Mouse (Mus musculus) olfactory bulb, adult 2 months (tissue): ENCODE measurements around the gene Fam131b. TPM values are rescaled to one million over a fixed set of nuclear protein-coding genes. Genes with fewer than 3 reads are reported as not detected.
A peak's percentile ranks its signal among the peaks of the same experiment; 100 is the strongest.

ENCODE experiments used
- H3K27ac ChIP-seq: fragments of 200-500 bp; 2 replicates; pipeline ENCODE4 v1.5.1; 2012; ENCODE audit warnings: low read depth, low read length; ENCODE audit not compliant: insufficient read depth
- H3K4me1 ChIP-seq: fragments of 200-500 bp; 2 replicates; pipeline ENCODE4 v1.6.1; 2012; ENCODE audit warnings: low read length; ENCODE audit not compliant: control insufficient read depth, insufficient read depth
- H3K4me3 ChIP-seq: fragments of 200-500 bp; 2 replicates; pipeline ENCODE4 v1.5.1; 2012; ENCODE audit warnings: mild to moderate bottlenecking, low read depth, low read length, moderate library complexity; ENCODE audit not compliant: insufficient read depth
- CTCF ChIP-seq: fragments of 200-500 bp; IDR thresholded peaks from 2 replicates; pipeline ENCODE4 v1.5.1; 2012; ENCODE audit warnings: low read depth, mild to moderate bottlenecking, low read length, moderate library complexity; ENCODE audit not compliant: insufficient read depth
- POLR2A ChIP-seq: fragments of 200-500 bp; IDR thresholded peaks from 2 replicates; pipeline ENCODE4 v1.6.1; 2012; ENCODE audit warnings: mild to moderate bottlenecking, low read depth, low read length, moderate library complexity; ENCODE audit not compliant: insufficient read depth
- WGBS: fragments of 180-500 bp; shearing (Covaris S2); methylation state at CpG from one replicate; pipeline ENCODE4 v1.1.7; 2018; 5-methylcytosine and 5-hydroxymethylcytosine counted together
- polyA plus RNA-seq: library from polyadenylated mRNA; stranded (reverse); fragments of >200 nt; gene quantifications from 2 replicates; pipeline ENCODE4 v1.2.4, GENCODE M21; 2012; ENCODE audit warnings: low replicate concordance; ENCODE audit not compliant: missing spikeins, insufficient read depth, insufficient read length

The Fam131b gene
- polyA plus RNA-seq: not detected in 2 replicates

DNA sequence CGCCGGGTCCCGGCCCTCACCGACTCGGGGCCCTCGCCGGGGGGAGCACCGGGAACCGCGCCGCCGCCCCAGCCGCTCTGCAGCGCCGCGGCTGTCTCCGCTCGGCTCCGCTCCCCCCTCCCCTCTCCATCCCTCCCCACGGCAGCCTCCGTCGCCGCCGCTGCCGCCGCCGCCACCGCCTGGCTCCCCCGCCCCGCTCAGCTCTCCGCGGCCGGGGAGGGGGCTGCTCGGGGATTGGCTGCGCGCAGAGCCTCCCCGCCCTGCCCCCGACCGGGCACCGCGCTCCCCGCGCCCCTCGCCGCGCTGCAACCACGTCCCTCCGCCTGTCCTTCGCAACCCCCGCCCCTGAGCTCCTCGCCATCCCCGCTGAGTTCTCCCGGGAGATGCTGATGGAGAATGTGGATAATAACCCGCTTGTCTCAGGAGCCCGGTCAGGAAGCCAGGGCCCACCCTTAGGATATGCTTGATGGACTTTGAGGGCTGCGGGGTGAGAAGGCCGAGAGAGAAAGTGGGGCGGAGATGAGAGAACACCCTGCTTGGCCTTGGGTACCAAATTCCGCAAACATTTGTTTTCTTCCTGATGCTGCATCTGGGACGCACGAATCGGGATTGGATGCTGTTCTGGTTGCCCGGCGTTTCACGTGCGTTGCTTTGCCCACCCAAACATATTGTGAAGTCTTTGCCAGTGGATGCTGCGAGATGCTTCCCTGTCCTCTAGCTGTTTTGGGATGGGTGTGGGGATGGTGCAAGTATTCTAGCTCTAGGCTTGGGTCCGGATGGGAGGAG lies at the start of gene Fam131b:
Gene Fam131b, minus strand, starts transcription at position 162 of the 786 bp plus-strand sequence.
- no peak for TF ChIP-seq CTCF
- TF ChIP-seq POLR2A: peak; percentile 43
- Histone ChIP-seq H3K4me1 (peaks cover 12% of the 10 kb centered on the region), H3K27ac (peak within 1 kb of the TSS; percentile 96), H3K4me3 (peak within 1 kb of the TSS; percentile 85)
- WGBS: under 1% methylated on average over 64 of the region's 68 CpGs

DNA sequence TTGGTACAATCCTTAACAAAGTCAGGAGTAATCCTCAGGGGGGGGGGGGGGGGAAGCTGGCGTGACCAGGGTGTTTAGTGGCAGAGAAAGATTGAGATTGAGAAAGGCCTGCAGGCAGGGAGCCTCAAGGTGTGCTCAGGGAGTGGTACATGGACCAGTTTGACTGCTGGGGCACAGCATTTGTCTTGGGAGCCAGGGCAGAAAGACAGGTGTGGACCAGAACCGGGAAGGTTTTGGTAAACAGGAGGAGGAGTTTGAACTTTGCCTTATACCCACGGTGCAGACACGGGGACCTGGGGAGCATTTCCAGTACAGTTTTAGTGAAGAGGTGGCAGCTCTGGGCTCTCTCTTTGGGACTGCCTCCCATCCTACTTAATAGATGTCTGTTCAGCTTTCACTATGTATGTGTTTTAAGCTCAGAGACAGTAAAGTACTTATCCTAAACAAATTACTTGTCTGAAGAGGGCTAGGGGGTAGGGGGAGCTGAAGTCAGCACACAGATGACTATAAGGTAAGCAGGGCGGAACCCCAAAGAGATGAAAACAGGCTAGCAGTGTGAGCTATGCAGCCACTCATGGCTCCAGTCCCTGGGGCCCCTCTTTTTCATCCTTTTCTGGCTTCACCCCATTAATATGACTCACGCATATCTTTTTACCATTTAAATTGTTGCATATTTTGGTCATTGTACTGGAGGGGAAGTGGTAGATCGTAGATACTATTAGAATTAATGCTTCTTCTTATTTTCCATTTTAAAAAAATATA lies 49.4 kb upstream of the Fam131b start:
- H3K4me1 ChIP-seq: peaks cover 18% of the 10 kb centered on the region
- 45% methylated on average over 7 of the region's 7 CpGs for WGBS
- H3K4me3 ChIP-seq: no peak overlapping the region
- TF ChIP-seq POLR2A: no peak
- TF ChIP-seq CTCF: no peak
- H3K27ac ChIP-seq: no peak overlapping the region

DNA sequence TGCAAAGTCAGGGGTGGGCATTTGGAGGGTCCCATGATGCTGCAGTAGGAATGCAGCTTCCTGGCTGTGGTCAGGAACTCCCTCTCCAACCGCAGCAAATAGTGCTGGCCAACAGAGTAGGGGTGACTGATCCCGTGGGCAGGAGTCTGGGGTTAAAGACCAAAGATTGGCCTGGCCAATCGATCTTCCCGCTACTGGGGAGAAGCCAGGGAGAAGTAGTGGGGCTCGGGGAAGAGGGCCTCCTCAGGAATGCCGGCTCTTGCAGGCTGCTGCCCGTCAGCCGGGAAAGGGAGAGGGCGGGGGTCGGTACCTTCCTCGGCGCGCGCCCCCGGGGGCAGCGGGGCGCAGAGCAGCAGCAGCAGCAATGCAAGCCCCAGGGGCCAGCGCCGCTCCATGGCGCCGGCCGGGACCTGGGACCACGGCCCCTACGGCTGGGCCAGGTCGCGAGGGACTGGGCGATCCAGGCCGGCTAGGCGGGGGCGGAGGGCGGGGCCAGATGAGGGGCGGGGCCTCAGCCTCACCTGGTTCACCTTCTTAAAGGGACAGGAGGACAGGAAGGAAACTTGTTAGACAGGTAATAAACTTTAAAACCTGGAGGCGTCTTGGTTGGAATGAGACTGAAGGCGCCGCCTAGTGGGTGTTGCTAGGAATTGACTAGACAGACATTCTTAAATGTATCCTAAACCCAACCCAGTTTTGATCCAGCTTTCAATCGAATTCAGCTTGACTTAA lies 48.5 kb upstream of the Fam131b start, which contains the start of gene Epha1:
Gene Epha1, minus strand, starts transcription at position 453 of the 732 bp plus-strand sequence.
- 2% methylated on average over 36 of the region's 36 CpGs for WGBS
- TF ChIP-seq POLR2A (no peak), CTCF (no peak)
- H3K4me1 ChIP-seq: peaks cover 18% of the 10 kb centered on the region

DNA sequence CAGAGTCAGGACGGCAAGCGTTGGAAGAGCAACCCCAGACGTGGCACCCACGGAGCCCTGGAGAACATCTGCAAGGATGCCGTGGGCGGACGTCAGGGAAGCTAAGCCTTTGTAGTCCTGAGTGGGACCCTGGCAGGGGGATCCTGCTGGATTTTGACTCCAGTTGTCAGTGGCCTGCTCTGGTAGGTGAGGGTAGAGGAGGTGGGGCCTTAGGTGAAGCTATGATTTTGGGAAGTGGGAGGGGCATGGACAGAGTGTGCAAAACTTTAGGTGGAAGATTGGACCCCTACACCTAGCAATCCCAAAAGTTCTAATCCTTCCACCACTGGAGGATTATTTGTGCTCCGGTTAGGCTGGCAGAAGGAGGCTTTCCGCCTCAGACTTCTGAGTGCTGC lies 48.0 kb upstream of the Fam131b start:
- TF ChIP-seq CTCF (no peak), POLR2A (no peak)
- 30% methylated on average over 9 of the region's 9 CpGs for WGBS
- Histone ChIP-seq H3K4me3 (no peak overlapping the region), H3K4me1 (peaks cover 18% of the 10 kb centered on the region), H3K27ac (no peak overlapping the region)

More for the DNA sequence above, 48.5 kb upstream of the Fam131b start, which contains the start of gene Epha1:
- Histone ChIP-seq H3K27ac (no peak within 1 kb of the TSS), H3K4me3 (peak within 1 kb of the TSS; percentile 22; the same call in 1 of the 2 replicates)

DNA sequence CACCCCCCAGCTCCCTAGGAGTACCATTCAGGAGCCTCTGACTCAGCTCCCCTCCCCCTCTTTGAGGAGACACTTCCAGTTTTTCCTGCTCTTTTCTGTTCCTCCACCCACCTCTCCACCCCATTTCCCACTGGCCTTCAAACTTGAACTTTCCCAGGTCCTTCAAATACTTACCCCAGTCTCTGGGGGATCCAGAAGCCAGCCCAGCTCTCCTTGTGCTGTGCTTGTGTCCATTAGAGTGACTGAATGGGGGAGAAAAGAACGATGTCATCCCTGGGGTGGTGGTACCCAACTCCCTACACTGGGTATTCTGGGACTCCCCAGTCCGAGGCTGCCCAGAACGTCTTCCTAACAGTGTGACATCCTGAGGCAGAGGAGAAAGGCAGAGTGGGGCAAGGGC lies 47.6 kb upstream of the Fam131b start:
- WGBS: 23% methylated on average over 3 of the region's 3 CpGs
- H3K27ac ChIP-seq: no peak overlapping the region
- H3K4me1 ChIP-seq: peaks cover 18% of the 10 kb centered on the region
- no peak overlapping the region for H3K4me3 ChIP-seq
- no peak for TF ChIP-seq POLR2A
- TF ChIP-seq CTCF: no peak

DNA sequence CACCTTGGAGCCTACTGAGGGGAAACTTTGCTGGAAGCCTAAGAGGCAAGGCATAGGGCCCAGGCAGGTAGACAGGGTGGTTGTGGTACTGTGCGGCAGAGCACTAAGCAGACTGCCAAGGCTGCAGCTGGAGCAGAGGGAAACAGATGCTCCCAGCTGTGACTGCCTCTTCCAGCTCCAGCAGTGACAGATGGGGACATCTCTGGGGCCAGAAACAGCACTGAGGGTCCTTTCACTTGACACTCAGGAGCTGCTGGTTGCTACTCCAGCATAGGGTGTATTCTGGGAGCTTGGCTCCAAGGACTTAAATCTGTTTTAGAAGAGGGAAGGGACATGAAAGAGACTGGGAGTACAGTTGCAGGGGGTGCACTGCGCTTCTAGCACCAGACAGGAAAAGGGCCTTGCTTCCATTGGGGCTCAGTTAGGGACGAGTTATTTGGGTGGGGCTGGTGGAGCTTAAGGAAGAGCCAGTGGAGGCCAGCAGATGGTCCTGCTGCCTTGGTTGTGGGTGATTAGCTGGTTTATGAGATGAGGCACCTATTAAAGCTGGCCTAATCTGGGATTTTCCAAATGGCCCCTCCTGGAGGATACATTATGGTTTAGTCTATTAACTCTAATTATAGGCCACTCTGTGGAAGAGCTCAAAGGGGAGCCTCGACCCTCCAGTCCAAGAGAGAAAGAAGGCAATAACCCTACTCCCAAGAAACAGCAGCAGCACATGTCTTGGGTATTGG lies 46.4 kb upstream of the Fam131b start:
- Histone ChIP-seq H3K27ac (no peak overlapping the region), H3K4me3 (no peak overlapping the region), H3K4me1 (peaks cover 18% of the 10 kb centered on the region)
- WGBS: 77% methylated on average over 4 of the region's 4 CpGs
- TF ChIP-seq CTCF (no peak), POLR2A (no peak)

DNA sequence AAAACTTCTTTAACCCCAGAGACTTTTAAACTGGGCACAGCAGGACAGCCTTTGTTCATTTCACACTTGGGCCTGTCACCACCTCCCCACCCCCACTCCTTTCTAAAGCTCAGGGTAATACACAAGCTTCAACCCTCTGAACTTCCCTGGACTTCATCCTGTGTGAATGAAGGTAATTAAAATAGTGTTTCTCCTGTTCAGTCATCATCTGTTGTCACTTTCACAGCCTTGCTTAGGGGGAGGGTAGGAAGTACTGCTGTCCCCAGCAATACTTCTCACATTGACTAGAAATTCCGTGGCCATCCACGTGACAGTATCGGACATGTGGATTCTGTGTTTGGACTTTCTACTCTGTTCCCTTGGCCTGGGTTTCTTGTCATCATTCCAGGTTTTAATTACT lies 45.4 kb upstream of the Fam131b start:
- TF ChIP-seq POLR2A (no peak), CTCF (no peak)
- peaks cover 18% of the 10 kb centered on the region for H3K4me1 ChIP-seq
- H3K4me3 ChIP-seq: no peak overlapping the region
- WGBS: 35% methylated on average over 3 of the region's 3 CpGs
- no peak overlapping the region for H3K27ac ChIP-seq

DNA sequence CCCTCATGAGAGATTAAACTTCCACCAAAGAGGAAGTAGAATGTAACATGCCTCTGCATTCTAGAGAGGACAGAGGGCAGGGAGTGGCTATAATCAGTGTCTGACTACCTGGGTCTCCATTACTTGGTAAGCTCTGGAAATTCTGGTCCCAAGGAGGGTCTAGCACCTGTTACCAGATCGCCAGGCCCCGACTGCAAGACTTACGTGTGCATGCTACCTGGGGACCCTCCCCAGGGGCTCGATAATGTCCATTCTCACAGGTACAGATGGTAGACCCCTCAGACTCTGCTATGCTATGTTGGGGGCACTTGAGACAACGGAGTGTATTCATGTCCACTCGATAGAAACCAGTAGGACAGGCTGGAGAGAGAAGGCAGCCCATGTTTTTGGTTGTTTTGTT lies 40.8 kb upstream of the Fam131b start:
- no peak for TF ChIP-seq POLR2A
- TF ChIP-seq CTCF: no peak
- Histone ChIP-seq H3K27ac (no peak overlapping the region), H3K4me1 (peaks cover 3% of the 10 kb centered on the region; the same call in 1 of the 2 replicates), H3K4me3 (no peak overlapping the region)
- 94% methylated on average over 6 of the region's 6 CpGs for WGBS

DNA sequence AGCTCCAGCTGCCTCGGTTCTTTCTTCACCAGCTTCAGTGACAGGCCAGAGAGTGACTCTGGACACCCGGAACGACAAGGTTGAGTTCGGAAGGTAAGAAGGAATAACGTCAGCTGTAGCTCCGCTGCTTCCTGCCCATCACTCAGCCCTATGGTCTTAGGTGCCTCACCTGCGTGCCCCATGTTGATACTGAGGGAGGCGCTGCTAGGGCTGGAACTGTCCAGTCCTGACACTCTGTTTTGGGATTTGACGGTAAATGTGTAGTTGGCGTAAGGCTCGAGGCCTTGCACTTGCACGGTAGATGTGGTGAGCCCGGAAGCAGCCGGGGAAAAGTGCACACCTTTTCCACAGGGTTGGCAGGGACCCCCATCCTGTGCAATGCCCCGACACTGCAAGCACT lies 40.2 kb upstream of the Fam131b start:
- Histone ChIP-seq H3K4me1 (peaks cover 3% of the 10 kb centered on the region; the same call in 1 of the 2 replicates), H3K4me3 (no peak overlapping the region), H3K27ac (no peak overlapping the region)
- 95% methylated on average over 15 of the region's 15 CpGs for WGBS
- TF ChIP-seq POLR2A (no peak), CTCF (no peak)
